Mouse (Mus musculus) embryo, embryonic 9.5 days (tissue): ENCODE results near the gene Spint3.

Experiments used
- DNase-seq: peaks from one replicate; pipeline ENCODE4 v3.0.0-alpha.2; 2017; ENCODE audit errors: extremely low spot score

Gene Spint3

GRCm38 (mm10) chr2:164549963-164550894, 23.0 kb downstream of the Spint3 start:
- no peak for DNase-seq

GRCm38 (mm10) chr2:164549338-164549737, 23.9 kb downstream of the Spint3 start:
- no peak for DNase-seq

GRCm38 (mm10) chr2:164544454-164545097, 28.7 kb downstream of the Spint3 start:
- no peak for DNase-seq

- DNase-seq, result no peak
Observed at GRCm38 (mm10) chr2:164543745-164544144, 29.5 kb downstream of the Spint3 start.

- DNase-seq, result no peak
Observed at GRCm38 (mm10) chr2:164542598-164542997, 30.7 kb downstream of the Spint3 start.

GRCm38 (mm10) chr2:164542132-164542531, 31.1 kb downstream of the Spint3 start:
- no peak for DNase-seq

- no peak for DNase-seq
Observed at GRCm38 (mm10) chr2:164540652-164541427, 32.4 kb downstream of the Spint3 start.

- no peak for DNase-seq
Observed at GRCm38 (mm10) chr2:164537003-164537402, 36.3 kb downstream of the Spint3 start.

- DNase-seq, result no peak
Observed at GRCm38 (mm10) chr2:164534315-164534714, 38.9 kb downstream of the Spint3 start.

GRCm38 (mm10) chr2:164531169-164531568, 42.1 kb downstream of the Spint3 start:
- peak; percentile 59 for DNase-seq

GRCm38 (mm10) chr2:164528557-164528956, 44.7 kb downstream of the Spint3 start:
- no peak for DNase-seq

GRCm38 (mm10) chr2:164523301-164523773, 49.9 kb downstream of the Spint3 start:
- DNase-seq, result no peak

GRCm38 (mm10) chr2:164522280-164522679, 51.0 kb downstream of the Spint3 start:
- DNase-seq, result no peak

GRCm38 (mm10) chr2:164521841-164522240, 51.4 kb downstream of the Spint3 start:
- no peak for DNase-seq

GRCm38 (mm10) chr2:164520782-164521181, 52.5 kb downstream of the Spint3 start:
- peak; percentile 51 for DNase-seq
